Comparison of ENCODE assay signal across 15 mouse cellular contexts in the genomic region with DNA sequence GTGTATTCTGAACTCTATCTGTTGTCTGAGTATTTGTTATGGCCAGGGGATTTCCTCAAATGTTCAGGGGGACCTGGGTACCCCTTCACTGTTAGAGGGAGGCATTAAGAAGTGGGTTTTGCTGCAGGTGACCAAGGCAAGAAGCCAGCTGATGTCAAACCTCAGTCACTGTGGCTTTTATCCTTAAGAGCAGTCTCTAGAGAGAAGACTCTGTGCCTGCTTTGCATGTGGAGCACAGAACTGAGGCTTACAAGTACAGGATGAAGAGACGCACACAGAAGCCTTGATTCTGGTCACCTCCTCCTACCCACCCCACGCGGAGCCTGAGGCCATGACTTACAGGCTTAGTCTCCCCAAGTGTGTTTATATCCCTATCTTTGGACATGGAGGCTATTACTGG.
"Had no signal": no experiment of that assay in that cellular context is flagged by ENCODE, and none has a peak within 500 bp of the region (broad histone marks: within the 10 kb centered on the region; RNA-seq: fewer than 3 reads in every experiment).

No protein-coding gene starts in this region.

- H3K27ac ChIP-seq: neural tube, embryonic 15.5 days; stomach, embryonic 15.5 days; stomach, postnatal 0 days had no signal

- H3K4me2 ChIP-seq: neural tube, embryonic 15.5 days; stomach, embryonic 15.5 days had no signal

- H3K27me3 ChIP-seq: neural tube, embryonic 15.5 days; stomach, embryonic 15.5 days had no signal

- H3K4me3 ChIP-seq: neural tube, embryonic 15.5 days; stomach, embryonic 15.5 days had no signal

- H3K9me3 ChIP-seq: neural tube, embryonic 15.5 days; stomach, embryonic 15.5 days had no signal

- H3K9ac ChIP-seq: neural tube, embryonic 15.5 days; stomach, embryonic 15.5 days had no signal

- DNase-seq: retina, postnatal 1 day; right cerebral cortex, adult 18-20 months; right cerebral cortex, postnatal 14 days; right cerebral cortex, postnatal 25 days; right cerebral cortex, postnatal 4 days; spleen, adult 18-20 months; thymus, adult 18-20 months; thymus, adult 2 months; thymus, postnatal 14 days; thymus, postnatal 25 days; thymus, postnatal 36 days; thymus, postnatal 4 days had no signal

- H3K4me1 ChIP-seq: neural tube, embryonic 15.5 days; stomach, embryonic 15.5 days had no signal
